Mouse (Mus musculus): ENCODE results near the gene Tmem63a. TPM values are rescaled to one million over a fixed set of nuclear protein-coding genes. Genes with fewer than 3 reads are reported as not detected.

Gene Tmem63a
- total RNA-seq, 1 experiment = 14.7 TPM

DNA sequence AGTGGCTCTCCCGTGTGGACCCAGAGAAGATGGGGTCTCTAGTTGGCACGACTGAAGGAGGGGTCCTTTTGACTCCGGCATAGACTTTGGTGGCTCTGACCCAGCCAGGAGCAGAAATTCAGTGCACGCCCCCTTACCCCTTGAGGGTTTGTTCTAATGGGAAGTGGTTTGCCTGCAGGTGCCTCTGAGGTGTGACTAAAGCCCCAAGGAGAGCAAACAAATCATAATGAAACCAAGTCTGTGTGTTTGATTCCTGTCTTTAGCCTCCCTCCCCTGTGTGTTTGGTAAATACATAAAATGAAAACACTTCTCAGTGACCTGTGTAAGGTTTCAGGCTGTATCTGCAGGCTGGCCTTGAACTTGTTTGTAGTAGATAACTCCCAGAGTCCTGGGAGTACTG, 15.9 kb upstream of the Tmem63a start:
- in situ Hi-C loops (cut with MboI; ENCODE audit: low sequenced_read_pairs in 2 of 2, unreplicated experiment in 2 of 2) = no loop called here
- no peak for DNase-seq (ENCODE audit: low read depth, low spot score)
- no peak for TF ChIP-seq ZNF384 (IDR thresholded peaks at IDR 0.05; ENCODE audit: low read depth, low read length)
- TF ChIP-seq HCFC1 (IDR thresholded peaks at IDR 0.05; ENCODE audit: borderline replicate concordance, insufficient read depth, low read length) = no peak
- TF ChIP-seq MAFK (IDR thresholded peaks at IDR 0.05; ENCODE audit: insufficient read depth, low read depth, low read length) = no peak
- TF ChIP-seq CHD2 (IDR thresholded peaks at IDR 0.05; ENCODE audit: low read depth, low read length) = no peak
- TF ChIP-seq ZC3H11A (IDR thresholded peaks at IDR 0.05; ENCODE audit: borderline replicate concordance, low read depth, low read length) = no peak

DNA sequence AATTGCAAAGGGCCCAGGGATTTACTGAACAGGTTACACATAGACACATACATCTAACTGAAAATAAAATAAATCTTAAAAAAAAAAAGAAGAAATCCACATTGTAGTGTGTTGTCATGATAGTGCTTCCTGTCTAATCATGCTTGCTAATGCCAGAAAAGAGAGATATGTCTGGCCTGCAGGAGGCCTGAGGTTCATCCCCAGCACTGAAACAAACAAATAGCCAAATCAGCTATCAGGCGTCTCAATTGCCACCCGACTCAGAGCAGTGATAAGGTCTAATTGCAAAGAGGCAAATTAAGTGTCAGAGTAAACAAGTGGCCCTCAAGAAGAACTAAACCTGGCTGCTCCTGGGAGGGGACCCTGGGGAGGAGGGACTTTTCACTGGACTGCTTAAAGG, 12.5 kb upstream of the Tmem63a start:
- Histone ChIP-seq H3K4me3 (ENCODE audit: insufficient read depth in 1 of 2, low read depth in 1 of 2, low read length in 2 of 2, poor library complexity in 1 of 2, severe bottlenecking in 1 of 2) (no peak overlapping the region), H3K27ac (ENCODE audit: insufficient read depth, low read depth, low read length, poor library complexity, severe bottlenecking) (no peak overlapping the region), H3K4me1 (ENCODE audit: control insufficient read depth in 2 of 2, insufficient read depth in 2 of 2, low read length in 2 of 2, poor library complexity in 1 of 2) (peaks cover 3 to 26% of the 10 kb centered on the region in 2 experiments; a peak in 3 of 4 replicates), H3K9me3 (ENCODE audit: control insufficient read depth, insufficient read depth, low read depth, low read length) (no peaks in the 10 kb centered on the region), H3K9ac (ENCODE audit: insufficient read depth, low read depth, low read length, poor library complexity, severe bottlenecking) (no peak overlapping the region), H3K36me3 (ENCODE audit: control insufficient read depth, insufficient read depth, low read length, poor library complexity, severe bottlenecking) (no peaks in the 10 kb centered on the region)
- TF ChIP-seq ZNF384 (IDR thresholded peaks at IDR 0.05; ENCODE audit: low read depth, low read length) (no peak), ZC3H11A (IDR thresholded peaks at IDR 0.05; ENCODE audit: borderline replicate concordance, low read depth, low read length) (no peak), CHD2 (IDR thresholded peaks at IDR 0.05; ENCODE audit: low read depth, low read length) (no peak), MAFK (IDR thresholded peaks at IDR 0.05; ENCODE audit: insufficient read depth, low read depth, low read length) (no peak), HCFC1 (IDR thresholded peaks at IDR 0.05; ENCODE audit: borderline replicate concordance, insufficient read depth, low read length) (no peak)
- in situ Hi-C loops (cut with MboI; ENCODE audit: low sequenced_read_pairs in 2 of 2, unreplicated experiment in 2 of 2) = no loop called here
- no peak for DNase-seq (ENCODE audit: low read depth, low spot score)

More for the DNA sequence above, 15.9 kb upstream of the Tmem63a start:
- Histone ChIP-seq H3K4me1 (ENCODE audit: control insufficient read depth in 2 of 2, insufficient read depth in 2 of 2, low read length in 2 of 2, poor library complexity in 1 of 2) (peaks cover 6 to 33% of the 10 kb centered on the region in 2 experiments), H3K36me3 (ENCODE audit: control insufficient read depth, insufficient read depth, low read length, poor library complexity, severe bottlenecking) (no peaks in the 10 kb centered on the region), H3K27ac (ENCODE audit: insufficient read depth, low read depth, low read length, poor library complexity, severe bottlenecking) (no peak overlapping the region), H3K9ac (ENCODE audit: insufficient read depth, low read depth, low read length, poor library complexity, severe bottlenecking) (no peak overlapping the region), H3K4me3 (ENCODE audit: insufficient read depth in 1 of 2, low read depth in 1 of 2, low read length in 2 of 2, poor library complexity in 1 of 2, severe bottlenecking in 1 of 2) (no peak overlapping the region), H3K9me3 (ENCODE audit: control insufficient read depth, insufficient read depth, low read depth, low read length) (no peaks in the 10 kb centered on the region)

GRCm38 (mm10) chr1:180931106-180931505, 11.0 kb upstream of the Tmem63a start:
- no peak overlapping the region for H3K4me3 ChIP-seq (ENCODE audit: insufficient read depth in 1 of 2, low read depth in 1 of 2, low read length in 2 of 2, poor library complexity in 1 of 2, severe bottlenecking in 1 of 2)

GRCm38 (mm10) chr1:180933659-180934058, 8.5 kb upstream of the Tmem63a start:
- H3K4me1 ChIP-seq (ENCODE audit: control insufficient read depth in 2 of 2, insufficient read depth in 2 of 2, low read length in 2 of 2, poor library complexity in 1 of 2) = peaks cover 0 to 15% of the 10 kb centered on the region in 2 experiments; a peak in 2 of 4 replicates
- H3K4me3 ChIP-seq (ENCODE audit: insufficient read depth in 1 of 2, low read depth in 1 of 2, low read length in 2 of 2, poor library complexity in 1 of 2, severe bottlenecking in 1 of 2) = peak overlapping the region; percentile 59 to 62; a peak in 2 of 4 replicates
- peak overlapping the region; percentile 73 for H3K27ac ChIP-seq (ENCODE audit: insufficient read depth, low read depth, low read length, poor library complexity, severe bottlenecking)
- H3K9ac ChIP-seq (ENCODE audit: insufficient read depth, low read depth, low read length, poor library complexity, severe bottlenecking) = 0 out of 2 replicates have a peak overlapping the region, but pooled peaks have one; percentile 11
- in situ Hi-C loops (cut with MboI; ENCODE audit: low sequenced_read_pairs in 2 of 2, unreplicated experiment in 2 of 2) = no loop called here
- no peaks in the 10 kb centered on the region for H3K9me3 ChIP-seq (ENCODE audit: control insufficient read depth, insufficient read depth, low read depth, low read length)
- DNase-seq (ENCODE audit: low read depth, low spot score) = no peak
- H3K36me3 ChIP-seq (ENCODE audit: control insufficient read depth, insufficient read depth, low read length, poor library complexity, severe bottlenecking) = peaks cover 8% of the 10 kb centered on the region; the same call in 1 of the 2 replicates
- TF ChIP-seq ZC3H11A (IDR thresholded peaks at IDR 0.05; ENCODE audit: borderline replicate concordance, low read depth, low read length) = no peak
- TF ChIP-seq MAFK (IDR thresholded peaks at IDR 0.05; ENCODE audit: insufficient read depth, low read depth, low read length) = no peak
- TF ChIP-seq ZNF384 (IDR thresholded peaks at IDR 0.05; ENCODE audit: low read depth, low read length) = no peak
- TF ChIP-seq CHD2 (IDR thresholded peaks at IDR 0.05; ENCODE audit: low read depth, low read length) = no peak
- no peak for TF ChIP-seq HCFC1 (IDR thresholded peaks at IDR 0.05; ENCODE audit: borderline replicate concordance, insufficient read depth, low read length)

More at GRCm38 (mm10) chr1:180931106-180931505, 11.0 kb upstream of the Tmem63a start:
- in situ Hi-C loops (cut with MboI; ENCODE audit: low sequenced_read_pairs in 2 of 2, unreplicated experiment in 2 of 2) = no loop called here
- no peak overlapping the region for H3K9ac ChIP-seq (ENCODE audit: insufficient read depth, low read depth, low read length, poor library complexity, severe bottlenecking)
- peaks cover under 1 to 23% of the 10 kb centered on the region in 2 experiments; a peak in 2 of 4 replicates for H3K4me1 ChIP-seq (ENCODE audit: control insufficient read depth in 2 of 2, insufficient read depth in 2 of 2, low read length in 2 of 2, poor library complexity in 1 of 2)
- no peaks in the 10 kb centered on the region for H3K36me3 ChIP-seq (ENCODE audit: control insufficient read depth, insufficient read depth, low read length, poor library complexity, severe bottlenecking)
- H3K9me3 ChIP-seq (ENCODE audit: control insufficient read depth, insufficient read depth, low read depth, low read length) = no peaks in the 10 kb centered on the region
- TF ChIP-seq ZNF384 (IDR thresholded peaks at IDR 0.05; ENCODE audit: low read depth, low read length) = no peak
- no peak for DNase-seq (ENCODE audit: low read depth, low spot score)
- H3K27ac ChIP-seq (ENCODE audit: insufficient read depth, low read depth, low read length, poor library complexity, severe bottlenecking) = no peak overlapping the region

All from ES-E14 (cell line).